Mouse (Mus musculus): ENCODE measurements at regions not wholly inside any gene's neighbourhood (a gene's known extent, or its start where the extent isn't known, plus 50 kb on each side); places are given as distances from the start of the nearest gene placed in this dataset.
A peak's percentile ranks its signal among the peaks of the same experiment; 100 is the strongest.

DNA sequence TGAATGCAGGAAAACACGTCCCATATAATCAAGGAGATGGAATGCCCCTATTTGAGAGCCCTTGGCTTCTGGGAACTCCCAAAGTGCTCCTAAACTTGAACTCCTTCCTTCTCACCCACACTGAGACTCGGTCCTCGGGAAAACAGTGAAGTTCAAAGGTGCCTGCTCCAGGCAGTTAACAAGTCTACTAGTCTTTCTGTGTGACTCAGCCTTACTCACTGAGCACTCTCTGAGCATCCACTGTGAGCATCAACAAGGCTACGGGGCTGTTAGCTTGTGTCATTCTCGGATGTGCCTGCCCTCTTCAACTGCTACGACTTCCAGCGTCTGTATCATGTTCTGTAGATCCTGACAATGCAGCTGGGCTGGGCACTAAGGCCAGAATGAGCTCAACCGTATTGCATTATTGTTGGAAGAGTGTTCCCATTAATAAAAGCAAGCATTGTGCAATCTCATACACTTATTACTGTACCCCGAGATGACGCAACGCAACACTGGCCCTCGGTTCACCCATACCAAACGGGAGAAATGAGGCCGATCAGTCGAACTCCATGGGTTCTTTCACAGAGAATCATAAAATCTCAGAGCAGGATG lies 96.1 kb upstream of the Egr2 start:
- peak; percentile 14 to 48 for DNase-seq

DNA sequence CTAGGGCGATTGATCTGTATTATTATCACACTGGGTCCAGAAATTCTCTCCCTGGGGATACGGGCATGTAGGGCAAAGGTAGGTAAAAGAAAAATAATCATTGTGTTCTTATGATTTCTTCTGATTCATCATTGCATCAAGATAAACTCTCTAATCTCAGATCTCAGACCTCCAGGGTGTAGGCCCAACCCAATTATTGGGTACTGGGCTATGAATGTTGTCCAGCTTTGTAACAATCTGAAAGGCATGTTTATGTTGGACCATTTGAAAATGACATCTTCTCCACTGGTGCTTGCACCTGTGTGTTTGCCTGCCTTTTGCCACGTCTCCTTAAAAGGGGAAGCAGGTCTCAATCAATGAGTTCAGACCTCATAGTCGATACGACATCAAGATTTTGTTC lies 95.4 kb upstream of the Egr2 start:
- DNase-seq, result no peak

DNA sequence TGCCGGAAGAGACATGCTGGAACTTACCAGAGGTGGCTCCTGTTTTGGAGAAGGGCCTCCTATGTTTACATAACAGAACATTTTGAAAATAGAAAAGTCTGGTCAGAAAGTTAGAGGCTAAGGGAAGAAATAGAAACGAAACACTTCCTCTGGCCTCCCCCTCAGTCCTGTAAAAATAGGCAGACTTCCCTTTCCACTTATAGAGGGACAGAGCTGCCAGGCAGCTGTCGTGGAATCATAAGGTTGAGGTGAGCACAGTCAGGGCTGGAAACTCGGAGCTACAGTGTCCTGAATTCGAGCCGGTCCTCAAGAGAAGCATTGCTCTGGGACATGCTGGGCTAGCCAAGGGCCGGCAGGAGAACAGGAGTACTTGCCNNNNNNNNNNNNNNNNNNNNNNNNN lies 94.0 kb upstream of the Egr2 start:
- DNase-seq, result no peak

DNA sequence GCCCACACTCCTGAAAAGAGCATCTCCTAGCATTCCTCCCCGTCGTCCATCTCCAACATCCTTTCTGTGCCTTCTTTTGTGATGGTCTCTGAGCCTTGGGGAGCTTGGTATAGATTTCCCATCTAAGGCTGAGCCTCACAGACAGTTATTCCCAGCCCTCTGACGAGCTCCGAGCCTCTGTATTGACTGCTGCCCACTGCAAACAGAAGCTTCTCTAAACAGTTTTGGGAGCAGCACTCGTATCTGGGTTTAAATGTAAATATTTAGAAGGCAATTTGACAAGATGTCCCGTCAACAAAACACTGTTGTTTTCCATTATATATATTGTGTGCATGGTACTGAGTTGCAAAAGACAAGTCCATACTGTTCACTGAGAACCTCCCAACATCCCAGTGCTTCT lies 86.4 kb upstream of the Egr2 start:
- no peak for DNase-seq

DNA sequence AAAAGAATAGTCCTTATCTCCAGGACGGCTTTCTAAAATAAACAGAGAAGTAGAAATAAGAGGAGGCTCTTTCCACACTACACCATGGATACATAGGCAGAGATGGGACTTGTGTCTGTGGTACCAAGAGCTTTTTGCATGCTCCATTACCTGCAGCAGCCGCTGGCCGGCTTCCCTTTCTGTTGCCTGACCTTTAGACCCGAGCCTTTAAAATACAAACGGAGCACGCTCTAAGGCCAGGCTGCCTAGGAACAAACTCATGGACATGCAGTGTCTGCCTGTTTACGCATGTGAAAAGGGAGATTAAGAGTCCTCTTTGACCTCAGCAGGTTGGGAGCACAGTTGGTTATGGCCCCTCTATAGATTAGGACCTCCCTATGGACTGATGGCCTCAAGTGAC lies 81.1 kb upstream of the Egr2 start:
- no peak for DNase-seq

DNA sequence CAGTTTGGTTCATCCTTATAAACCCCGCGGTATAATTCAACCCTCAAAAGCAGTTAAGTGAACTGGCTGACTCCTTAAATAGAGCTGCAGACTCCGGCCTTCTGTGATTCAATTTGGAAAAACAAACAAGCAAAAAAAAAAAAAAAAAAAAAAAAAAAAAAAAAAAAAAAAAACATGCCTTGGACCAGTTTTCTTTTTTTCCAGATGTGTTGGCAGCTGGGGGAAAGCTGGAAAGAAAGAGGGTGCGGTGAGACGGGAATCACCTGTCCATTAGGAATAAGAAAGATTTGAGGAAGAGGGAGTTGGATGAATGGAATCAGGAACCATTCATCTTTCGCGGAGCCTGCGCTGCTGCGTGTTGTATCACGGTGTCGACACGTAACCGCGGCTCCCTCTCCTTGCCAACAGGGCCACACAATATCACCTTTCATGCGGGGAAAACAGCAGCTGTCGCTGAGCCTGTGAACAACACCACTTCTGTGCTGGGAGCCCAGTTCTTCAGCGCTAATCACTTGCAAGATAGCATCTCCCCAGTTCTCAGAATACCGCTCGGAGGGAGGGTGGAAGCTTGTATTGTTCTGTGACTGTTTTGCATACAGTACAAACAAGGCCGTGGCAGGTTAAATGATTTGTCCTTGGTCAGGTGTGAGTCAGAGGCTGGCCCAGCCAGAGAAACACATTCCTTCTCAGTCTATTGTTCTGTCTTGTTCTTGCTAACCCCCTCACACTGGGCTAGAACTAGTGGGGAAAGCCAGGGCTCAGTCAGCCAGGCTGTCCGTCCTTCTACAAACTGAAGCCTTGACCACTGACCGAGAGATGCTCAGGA lies 76.6 kb upstream of the Egr2 start:
- no peak for DNase-seq

DNA sequence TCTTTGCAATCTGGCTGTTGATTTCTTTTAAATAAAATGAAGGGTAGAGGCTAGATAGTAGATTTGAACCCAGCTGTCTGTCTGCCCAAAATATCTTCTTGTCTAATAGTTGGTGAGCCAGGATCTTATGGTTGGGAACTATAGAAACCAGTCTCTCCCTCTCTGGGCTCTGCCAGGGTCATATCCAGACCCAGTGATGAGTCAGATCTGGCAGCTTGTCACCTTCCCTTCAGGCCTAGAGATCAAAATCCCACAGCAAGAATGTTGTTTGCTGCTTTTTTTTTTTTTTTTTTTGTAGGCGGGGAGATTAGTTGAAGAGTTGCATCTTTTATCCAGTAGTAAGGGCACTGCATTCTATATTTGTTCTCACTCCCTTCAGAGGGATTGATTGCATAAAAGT lies 74.0 kb upstream of the Egr2 start:
- DNase-seq, result peak; percentile 53 to 60

DNA sequence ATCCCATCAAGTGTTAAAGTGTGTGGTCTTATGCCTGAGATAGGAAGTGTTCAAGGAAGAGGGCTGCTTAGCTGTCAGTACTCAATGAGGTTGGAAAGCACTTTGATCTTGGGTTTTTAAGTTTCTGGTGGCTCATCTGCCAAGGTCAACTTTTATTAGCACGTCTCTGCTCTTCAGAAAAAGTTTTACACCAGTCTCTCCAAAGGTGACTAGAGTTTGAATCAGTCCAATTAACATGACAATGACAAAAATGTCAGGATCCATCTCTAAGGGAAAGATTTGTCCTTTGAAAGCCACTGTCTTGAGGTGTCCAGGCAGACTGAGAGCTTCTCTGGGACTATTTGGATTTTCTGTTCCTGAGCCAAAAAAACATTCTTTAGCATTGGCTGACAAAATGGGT lies 73.4 kb upstream of the Egr2 start:
- DNase-seq, result no peak

DNA sequence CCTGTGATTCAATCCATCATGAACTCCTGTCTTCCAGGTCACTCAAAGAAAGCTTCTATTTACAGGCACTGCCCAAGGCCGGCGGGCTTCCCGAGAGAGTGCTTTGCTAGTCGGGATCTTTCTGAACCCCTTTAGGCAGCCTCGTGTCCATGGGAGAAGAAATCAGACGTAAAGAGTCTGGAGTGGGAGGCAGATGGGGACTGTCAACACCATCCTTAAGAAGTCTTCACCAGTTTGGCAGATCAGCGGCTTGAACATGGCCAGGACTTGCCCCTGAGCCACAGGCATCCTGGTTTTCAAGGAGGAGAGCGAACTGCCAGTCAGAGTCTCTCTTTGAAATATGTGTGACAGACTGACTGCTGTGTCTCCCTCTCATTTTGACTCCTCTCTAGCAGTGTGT lies 66.6 kb upstream of the Egr2 start:
- DNase-seq, result peak in 1 of 2 experiments; percentile 5

DNA sequence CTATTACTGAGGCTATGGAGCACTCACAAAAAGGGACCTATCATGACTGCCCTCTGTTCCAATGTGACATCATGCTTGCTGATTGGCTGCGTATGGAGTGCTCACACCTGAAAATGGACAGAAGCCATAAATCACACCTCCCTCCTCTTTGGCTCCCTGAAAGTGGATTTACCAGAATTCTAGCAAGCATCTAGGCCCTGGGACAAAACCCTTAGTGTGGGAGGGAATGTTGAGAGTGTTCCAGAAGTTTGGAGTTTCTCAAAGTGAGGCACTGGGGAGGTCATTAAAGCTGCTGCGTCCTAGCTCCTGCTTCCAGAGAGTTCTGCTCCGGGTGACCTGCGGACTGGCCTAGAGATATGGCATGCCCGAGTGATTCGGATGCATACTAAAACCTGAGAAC lies 62.3 kb upstream of the Egr2 start:
- no peak for DNase-seq

DNA sequence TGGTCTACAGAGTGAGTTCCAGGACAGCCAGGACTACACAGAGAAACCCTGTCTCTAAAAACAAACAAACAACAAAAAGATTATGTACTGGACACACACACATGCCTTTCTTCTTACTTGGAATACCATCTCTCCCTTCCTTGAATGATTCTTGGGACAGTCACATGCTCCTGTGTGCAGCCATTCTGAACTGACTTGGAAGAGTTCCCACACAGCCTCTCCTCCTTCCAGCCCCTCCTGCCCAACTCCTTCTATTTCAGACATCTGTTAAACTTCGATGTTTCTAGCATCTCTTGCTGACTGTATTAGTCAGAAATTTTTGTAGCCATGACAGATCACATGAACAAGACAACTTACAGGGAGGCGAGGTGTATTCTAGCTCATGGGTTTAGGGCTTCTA lies 60.9 kb upstream of the Egr2 start:
- DNase-seq, result no peak

DNA sequence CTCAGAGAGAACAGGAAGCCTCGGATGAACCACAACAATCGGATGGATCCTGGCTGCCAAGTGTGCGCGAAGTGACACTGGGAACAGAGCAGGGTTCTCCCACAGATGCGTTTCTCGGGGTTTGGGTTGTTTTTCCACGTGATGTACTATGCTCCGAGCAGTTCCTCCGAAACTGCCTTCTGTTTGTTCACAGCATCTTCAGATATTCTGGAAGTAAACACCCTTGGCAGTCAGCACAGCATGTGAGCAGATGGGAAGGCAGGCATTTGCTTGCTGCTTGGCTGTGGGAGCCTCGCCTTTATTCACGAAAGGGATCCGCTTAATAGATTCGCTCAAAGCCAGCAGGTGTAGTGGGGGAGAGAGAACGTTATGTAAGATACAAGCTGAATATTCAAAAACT lies 53.0 kb upstream of the Egr2 start:
- no peak for DNase-seq

DNA sequence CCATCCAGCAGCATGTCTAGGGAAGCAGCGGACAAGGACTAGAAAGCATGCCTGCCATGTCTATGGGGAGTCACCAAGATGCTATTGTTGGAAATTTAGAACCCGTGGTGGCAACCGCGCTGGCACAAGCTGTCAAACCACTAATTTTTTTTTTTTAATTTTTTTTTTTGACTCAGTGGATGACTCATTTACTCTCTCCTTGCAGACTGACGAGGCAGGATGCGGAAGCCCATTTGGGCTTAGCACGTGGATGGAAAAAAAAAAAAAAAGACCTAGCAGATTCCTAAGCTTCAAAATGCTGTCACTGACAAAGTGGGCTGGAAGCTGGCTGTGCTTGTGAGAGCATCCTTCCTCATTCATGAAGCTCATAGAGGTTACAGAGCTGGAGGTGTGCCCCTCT lies 51.9 kb upstream of the Egr2 start:
- DNase-seq, result no peak

DNA sequence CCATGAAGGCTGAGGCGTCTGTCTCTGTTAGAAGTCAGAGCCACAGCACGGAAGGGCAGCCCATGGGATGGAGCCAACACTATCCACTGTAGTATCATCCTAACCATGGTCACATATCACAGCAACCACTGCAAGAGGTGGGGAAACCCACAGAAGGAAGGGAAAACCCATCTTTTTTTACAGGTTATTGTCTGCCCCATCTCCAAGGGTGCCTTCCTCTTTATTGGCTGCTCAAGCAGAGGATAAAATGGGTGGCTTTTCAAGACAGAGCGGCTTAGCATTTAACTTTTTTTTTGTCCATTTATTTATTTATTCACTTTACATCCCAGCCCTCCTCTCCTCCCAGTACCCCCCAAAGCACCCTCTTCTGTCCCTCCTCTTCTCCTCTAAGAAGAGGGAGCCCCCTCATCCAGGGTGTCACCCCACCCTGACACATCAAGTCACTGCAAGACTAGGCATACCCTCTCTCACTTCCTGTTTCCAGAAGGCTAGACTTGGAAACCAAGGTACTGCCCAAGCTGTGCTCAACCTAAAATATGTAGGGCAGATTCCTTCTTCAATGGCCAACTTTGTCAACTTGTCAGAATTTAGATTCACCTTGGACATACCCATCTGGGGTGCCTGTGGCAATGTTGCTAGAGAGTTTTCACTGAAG lies 51.1 kb upstream of the Egr2 start:
- no peak for DNase-seq

Measured in adrenal gland, postnatal 36 days (tissue).